Mouse (Mus musculus): Measurements from ENCODE around the gene Tgds.

- TF ChIP-seq POU5F1 (IDR thresholded peaks at IDR 0.05; ENCODE audit: borderline replicate concordance, low read length) (no peak), CTCF (conservative IDR thresholded peaks at IDR 0.05; ENCODE audit: low read length) (no peak), NANOG (IDR thresholded peaks at IDR 0.05; ENCODE audit: borderline replicate concordance, low read length) (no peak)
These were observed 9.7 kb upstream of the Tgds start for GRCm38 (mm10) chr14:118142283-118142682.
